Mouse (Mus musculus): ENCODE data around the gene Stat4. TPM values are rescaled to one million over a fixed set of nuclear protein-coding genes. Genes with fewer than 3 reads are reported as not detected.

Stat4 gene
- polyA plus RNA-seq, 1 experiment from 2014 or later = 0.24 TPM

Other genes starting within 250 kb of the Stat4 start
- 74.8 and 82.6 TPM in 2 replicates for gene Myo1b, start 71.1 kb upstream of the Stat4 start, polyA plus RNA-seq (2014; fragmentation: Nextera tagmentation; extraction: Ambion mirVana)
- gene Stat1, start 132.3 kb downstream of the Stat4 start, polyA plus RNA-seq (2014; fragmentation: Nextera tagmentation; extraction: Ambion mirVana) = 13.1 and 18.3 TPM in 2 replicates
- 64.3 and 74.1 TPM in 2 replicates for gene Gls, start 246.1 kb downstream of the Stat4 start, polyA plus RNA-seq (2014; fragmentation: Nextera tagmentation; extraction: Ambion mirVana)